Mouse (Mus musculus) testis, postnatal 14 days (tissue): ENCODE measurements around the gene Rab5c.

Experiments
- DNase-seq: peaks from one replicate; pipeline ENCODE4 v3.0.0; 2021; ENCODE audit warnings: low spot score

The Rab5c gene

GRCm38 (mm10) chr11:100738066-100738604 lies at the start of gene Rab5c:
Gene Rab5c, minus strand, starts transcription at chr11:100738215.
- DNase-seq, result peak; percentile 99

- no peak for DNase-seq
Observed at GRCm38 (mm10) chr11:100785774-100786173, 47.8 kb upstream of the Rab5c start.

DNA sequence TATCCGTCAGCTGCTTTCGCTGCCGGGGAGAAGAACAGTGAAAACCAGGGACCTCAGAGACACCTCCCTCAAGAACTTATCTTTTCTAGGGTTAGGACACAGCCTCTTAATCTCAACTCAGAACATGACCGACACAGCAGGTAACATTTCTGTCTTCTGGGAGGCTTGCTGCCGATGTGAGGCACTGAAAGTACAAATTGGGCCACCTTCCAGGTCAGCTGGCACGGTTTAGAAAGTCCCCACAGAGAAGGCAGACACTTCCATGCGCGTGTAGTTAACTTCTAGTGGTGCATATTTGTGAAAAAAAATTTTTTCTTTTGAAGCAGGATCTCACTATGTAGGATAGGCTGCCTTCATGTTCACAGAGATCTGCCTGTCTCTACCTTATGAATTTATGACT lies 46.3 kb upstream of the Rab5c start:
- no peak for DNase-seq

- DNase-seq, result no peak
Observed at GRCm38 (mm10) chr11:100782568-100782967, 44.6 kb upstream of the Rab5c start.

GRCm38 (mm10) chr11:100781763-100782475 lies 43.9 kb upstream of the Rab5c start:
- DNase-seq, result no peak

DNA sequence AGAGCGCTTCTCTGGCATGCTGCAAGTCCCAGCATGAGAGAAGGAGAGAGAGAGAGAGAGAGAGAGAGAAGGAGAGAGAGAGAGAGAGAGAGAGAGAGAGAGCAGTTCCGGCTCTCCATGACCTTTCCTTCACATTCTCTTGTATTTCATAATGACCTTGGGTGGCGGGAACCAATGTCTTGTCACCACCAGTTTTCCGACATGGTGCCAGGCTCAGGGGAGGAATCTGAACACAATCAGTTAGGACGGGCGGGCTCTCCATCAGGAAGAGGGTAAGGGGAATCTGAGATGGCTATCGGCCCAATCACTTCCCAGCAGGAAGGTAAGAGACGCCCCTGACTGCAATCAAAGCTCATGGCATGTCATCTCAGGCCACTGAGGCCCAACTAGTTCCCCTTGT lies 42.2 kb upstream of the Rab5c start:
- DNase-seq, result no peak

DNA sequence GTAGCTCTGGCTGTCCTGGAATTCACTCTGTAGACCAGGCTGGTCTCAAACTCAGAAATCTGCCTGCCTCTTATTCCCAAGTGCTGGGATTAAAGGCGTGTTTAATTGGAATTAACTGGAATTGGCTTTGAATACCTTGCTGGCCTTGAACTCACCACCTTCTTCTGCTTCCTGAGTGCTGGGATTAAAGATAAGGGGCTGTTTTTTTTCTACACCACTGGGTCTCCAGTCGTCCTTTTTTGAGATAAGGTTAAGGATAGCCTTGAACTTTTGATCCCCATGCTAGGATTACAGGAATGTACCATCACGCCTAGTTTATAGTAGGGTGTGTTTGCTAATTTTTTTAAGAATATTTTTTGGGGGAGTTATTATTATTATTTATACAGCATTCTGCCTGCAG lies 40.1 kb upstream of the Rab5c start:
- DNase-seq, result no peak

GRCm38 (mm10) chr11:100775921-100776320 lies 37.9 kb upstream of the Rab5c start:
- DNase-seq, result no peak

DNA sequence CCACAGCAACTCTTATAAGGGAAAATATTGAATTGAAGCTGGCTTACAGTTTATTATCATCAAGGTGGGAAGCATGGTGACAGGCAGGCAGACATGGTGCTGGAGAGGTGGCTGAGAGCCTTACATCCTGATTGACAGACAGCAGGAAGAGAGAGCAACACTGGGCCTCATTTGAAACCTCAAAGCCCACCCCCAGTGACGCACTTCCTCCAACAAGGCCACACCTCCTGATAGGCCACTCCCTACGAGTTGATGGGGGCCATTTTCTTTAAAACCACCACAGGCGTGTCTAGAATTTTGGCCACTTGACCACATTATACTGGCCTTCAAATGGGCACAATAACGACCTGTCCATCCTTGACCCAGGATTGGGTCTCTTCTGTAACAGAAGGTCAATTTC lies 36.2 kb upstream of the Rab5c start:
- DNase-seq, result no peak

DNA sequence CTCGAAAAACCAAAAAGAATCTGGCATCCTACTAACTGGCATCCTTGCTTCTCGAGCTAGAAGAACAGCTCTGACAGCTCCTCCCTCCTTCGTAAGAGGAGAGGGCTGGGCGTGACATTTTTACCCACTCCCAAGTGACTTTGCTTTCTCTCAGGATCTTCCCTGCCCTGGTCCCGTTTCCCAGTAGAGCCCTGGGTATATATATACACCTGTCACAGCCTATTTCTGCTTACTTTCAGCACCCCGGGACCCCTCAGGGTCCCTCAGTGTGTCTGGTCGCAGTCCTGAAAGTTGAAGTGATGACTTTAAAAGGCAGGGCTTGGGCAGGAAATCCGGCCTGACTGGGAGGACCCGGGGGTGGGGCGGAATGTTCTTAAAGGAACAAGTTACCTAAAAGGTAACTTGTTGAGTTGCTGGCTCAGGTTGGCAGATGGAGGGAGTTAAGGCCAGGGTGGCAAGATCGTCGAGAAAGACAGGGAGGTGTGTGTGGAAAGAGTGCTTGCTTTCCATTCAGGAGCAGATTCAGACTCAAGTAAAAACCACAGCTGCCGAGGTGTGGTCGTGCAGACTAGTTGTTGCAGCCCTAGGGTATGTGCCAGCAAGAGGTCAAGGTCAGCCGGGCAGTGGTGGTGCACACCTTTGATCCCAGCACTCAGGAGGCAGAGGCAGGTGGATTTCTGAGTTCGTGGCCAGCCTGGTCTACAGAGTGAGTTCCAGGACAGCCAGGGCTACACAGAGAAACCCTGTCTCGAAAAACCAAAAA lies 32.8 kb upstream of the Rab5c start, which contains the start of gene Ghdc:
Gene Ghdc, minus strand, starts transcription at position 312 of the 763 bp plus-strand sequence.
- peak; percentile 66 for DNase-seq

DNA sequence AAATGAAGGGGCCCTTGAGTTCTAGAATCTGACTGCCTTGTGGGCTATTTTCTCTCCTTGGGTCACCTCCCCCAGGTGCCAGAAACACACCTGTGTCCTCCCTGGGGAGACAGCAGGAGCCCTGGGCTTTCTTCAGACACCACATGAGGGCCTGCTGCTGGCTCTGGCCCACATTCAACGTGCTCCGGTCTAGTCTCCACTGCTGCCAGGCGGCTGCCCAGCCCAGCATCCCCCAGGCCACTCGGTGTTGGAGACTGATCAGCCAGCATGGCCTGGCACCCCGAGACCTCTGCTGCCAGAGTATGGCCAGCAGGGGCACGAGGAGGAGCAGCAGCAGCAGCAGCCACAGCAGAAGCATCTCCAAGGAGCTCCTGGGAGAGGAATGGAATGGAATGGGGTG lies 32.0 kb upstream of the Rab5c start:
- no peak for DNase-seq

DNA sequence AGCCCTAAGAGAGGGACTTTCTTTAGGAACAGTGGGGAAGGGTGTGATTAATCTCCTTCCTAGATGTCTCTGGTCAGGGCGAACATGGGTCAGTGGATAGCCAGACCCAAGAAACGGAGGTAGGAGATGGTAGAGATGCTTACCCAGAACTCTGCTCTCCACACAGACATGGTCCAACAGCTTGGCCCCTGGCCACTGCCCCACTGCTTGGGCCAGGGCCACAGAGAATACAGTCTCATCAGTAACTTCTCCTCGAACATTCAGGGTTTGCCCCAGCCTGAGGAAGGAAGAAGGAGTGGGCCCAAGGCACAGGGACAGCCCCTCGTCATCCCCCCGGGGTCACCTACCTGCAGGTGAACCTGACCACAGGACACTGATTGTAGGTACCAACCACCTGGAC lies 29.9 kb upstream of the Rab5c start:
- no peak for DNase-seq

DNA sequence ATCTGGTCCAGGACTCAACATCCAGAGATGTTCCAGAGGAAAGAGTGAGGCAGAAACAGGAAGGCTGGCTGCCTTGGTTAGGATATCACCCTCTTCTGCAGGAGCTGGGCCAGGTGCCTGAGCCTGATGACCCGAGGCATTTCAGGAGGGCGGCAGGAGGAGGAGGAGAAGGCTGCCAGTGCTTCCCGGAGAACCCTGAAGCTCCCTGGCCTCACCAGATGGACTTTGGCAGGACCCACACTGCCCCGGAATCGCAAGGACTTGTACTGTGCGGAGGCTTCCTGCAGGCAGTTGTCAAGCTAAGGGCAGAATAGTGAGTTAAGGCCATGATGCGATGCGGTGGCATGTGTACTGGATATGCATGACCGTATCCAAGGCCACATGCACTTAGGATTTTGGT lies 28.7 kb upstream of the Rab5c start:
- no peak for DNase-seq

- no peak for DNase-seq
Observed at GRCm38 (mm10) chr11:100762831-100763230, 24.8 kb upstream of the Rab5c start, which contains the start of gene Hcrt. Gene Hcrt, minus strand, starts transcription at chr11:100762931.

- DNase-seq, result peak; percentile 78
Observed at GRCm38 (mm10) chr11:100761547-100762045, 23.6 kb upstream of the Rab5c start.

DNA sequence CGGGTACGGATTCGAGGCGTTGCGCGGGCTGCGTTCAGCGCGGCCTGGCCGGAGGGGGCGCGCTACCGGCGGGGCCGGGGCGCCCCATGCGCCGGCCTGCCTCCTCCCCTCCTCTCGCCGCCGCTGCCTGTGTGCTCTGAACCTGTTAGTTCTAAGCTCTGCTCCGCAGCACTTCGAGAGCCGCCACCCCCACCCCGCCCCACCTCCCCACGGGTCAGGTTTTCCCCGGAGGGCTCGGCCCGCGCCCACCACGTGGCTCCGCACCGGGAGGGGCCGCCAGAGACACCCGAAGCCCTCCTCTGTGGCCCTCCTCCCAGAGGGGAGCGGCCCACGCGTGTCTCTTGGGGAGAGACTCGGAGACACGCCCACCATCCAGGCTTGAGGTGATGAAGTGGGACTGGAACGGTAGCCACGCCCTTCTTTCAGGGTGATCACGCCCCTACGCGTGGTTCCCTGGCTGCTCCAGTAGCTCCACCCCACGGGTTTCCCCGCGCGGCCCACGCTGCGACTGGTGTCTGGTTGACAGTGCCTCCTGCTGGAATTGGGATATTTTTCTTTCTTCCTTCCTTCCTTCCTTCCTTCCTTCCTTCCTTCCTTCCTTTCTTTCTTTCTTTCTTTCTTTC lies 21.7 kb upstream of the Rab5c start, which contains the start of gene Kcnh4:
Gene Kcnh4, minus strand, starts transcription at position 332 of the 623 bp plus-strand sequence.
- DNase-seq, result peak; percentile 56

DNA sequence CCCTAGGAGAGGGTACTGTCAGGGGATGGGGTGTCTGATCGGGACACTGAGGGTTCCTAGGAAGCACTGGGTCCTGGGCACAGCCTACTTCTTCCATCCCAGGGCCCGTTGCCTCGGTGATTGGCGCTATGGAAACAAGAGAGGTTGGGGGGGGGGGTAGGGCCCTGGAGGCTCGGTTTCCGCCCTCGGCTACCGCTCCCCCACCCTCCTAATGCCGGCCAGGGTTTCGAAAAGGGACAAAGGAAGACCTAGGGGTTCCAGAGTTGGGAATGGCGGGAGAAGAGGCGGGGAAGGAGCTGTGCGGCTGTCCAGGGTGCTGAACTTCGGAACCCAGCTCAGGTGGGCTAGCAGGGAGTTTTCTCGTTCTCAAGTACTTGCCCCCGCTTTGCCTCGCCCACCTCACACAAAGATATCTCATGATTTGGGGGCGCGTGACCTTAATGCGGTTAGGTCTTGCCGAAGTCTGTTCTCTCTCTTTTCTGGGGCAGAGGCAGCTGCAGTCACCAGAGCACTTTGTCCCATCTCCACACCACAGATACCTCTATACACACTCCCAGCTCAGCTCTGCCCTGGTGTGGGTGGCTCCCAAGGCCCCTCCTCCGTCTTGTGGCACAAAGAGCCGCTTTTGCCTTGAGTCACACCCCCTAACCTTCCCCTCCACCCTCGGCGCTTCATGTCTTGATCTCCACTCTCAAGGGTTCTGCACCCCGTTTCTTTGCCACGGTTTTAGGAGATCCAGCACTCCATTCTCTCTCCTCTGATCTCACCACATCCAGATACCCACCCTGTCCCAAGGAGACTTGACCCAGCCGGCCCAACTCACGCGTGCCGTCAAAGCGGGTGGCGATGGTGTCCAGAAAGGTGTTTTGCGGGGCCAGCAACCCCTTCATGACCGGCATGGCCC lies 20.9 kb upstream of the Rab5c start:
- peak; percentile 46 for DNase-seq

GRCm38 (mm10) chr11:100757566-100757965 lies 19.6 kb upstream of the Rab5c start:
- no peak for DNase-seq

GRCm38 (mm10) chr11:100756476-100756875 lies 18.5 kb upstream of the Rab5c start:
- no peak for DNase-seq

DNA sequence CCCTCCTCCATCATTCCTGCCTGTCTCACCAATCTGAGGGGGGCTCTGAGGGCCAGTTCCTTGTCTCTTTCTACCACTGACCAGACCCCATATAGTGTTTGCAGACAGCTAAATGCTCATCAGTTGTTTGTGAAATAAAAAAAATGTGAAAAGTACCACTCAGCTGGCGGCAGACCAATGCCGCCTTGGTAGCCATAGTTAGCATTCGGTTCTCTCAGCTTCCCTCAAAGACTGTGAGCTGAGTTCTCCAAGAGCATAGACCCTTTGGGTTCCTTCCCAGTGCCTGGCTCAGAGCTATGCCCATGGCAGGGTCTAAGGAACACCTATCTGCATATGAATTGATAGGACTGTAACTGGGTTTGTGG lies 16.7 kb upstream of the Rab5c start:
- DNase-seq, result no peak

DNA sequence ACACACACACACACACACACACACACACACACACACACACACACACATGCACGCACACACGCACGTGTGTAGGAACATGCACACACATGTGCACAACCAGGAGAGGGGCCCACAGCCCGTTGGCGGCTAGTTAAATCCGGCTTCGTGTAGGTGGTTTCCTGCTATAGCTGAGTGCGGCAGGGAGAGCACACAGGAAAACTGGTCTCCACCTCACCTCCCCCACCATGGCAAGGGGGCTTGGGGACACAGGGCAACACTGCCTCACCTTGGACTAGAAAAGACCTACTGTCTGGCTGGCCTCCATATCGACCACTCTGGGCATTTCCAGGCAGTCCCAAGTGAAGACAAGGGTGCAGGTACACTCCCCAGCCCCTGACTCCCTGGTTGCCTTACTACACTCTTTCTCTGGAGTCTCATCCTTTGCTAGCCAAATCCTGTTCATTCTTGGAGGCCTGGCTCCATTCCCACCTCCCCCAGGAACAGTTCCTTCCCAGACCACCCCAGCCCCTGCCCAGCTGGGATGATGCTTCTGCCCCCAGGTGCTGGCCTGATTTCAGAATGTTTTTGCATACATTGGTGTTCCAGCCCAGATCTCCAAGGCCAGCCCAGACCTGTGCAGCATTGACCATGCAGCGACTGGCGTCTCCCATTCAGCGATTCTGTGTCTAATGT lies 16.1 kb upstream of the Rab5c start:
- DNase-seq, result no peak
